Mouse (Mus musculus): ENCODE measurements around the gene Rhoh.

GRCm38 (mm10) chr5:65863349-65863749 lies 2.3 kb downstream of the Rhoh start:
- TF ChIP-seq CTCF (IDR thresholded peaks at IDR 0.05) (no peak), POLR2A (IDR thresholded peaks at IDR 0.05; ENCODE audit: insufficient read depth, low read depth, low read length) (no peak), EP300 (IDR thresholded peaks at IDR 0.05; ENCODE audit: insufficient read depth, low read depth, low read length) (no peak)
